Mouse (Mus musculus) cerebellum, adult 18-20 months (tissue): ENCODE measurements at regions not wholly inside any gene's neighbourhood (a gene's known extent, or its start where the extent isn't known, plus 50 kb on each side); places are given as distances from the start of the nearest gene placed in this dataset.
"Not testable (repeated sequence)": the region's sequence is repeated elsewhere in the genome, so short reads cannot be mapped to it uniquely, and the experiment has no call there.

Source experiments
- DNase-seq, 2 experiments: peaks; one replicate each; pipeline ENCODE4 v3.0.0; 2021

- DNase-seq: no peak
Measured at GRCm38 (mm10) chr12:8447612-8448011, 52.2 kb downstream of the Rhob start.

- no peak for DNase-seq
Measured at GRCm38 (mm10) chr12:8447025-8447424, 52.8 kb downstream of the Rhob start.

GRCm38 (mm10) chr12:8444975-8445853, 54.6 kb downstream of the Rhob start:
- DNase-seq: peak; percentile 38 to 41

- no peak for DNase-seq
Measured at GRCm38 (mm10) chr12:8443917-8444453, 55.8 kb downstream of the Rhob start.

GRCm38 (mm10) chr12:8443253-8443661, 56.6 kb downstream of the Rhob start:
- DNase-seq: no peak

- no peak for DNase-seq
Measured at GRCm38 (mm10) chr12:8441275-8441674, 58.5 kb downstream of the Rhob start.

GRCm38 (mm10) chr12:8440373-8440772, 59.4 kb downstream of the Rhob start:
- DNase-seq: no peak

- DNase-seq: no peak
Measured at GRCm38 (mm10) chr12:8439957-8440356, 59.9 kb downstream of the Rhob start.

GRCm38 (mm10) chr12:8439486-8439885, 60.3 kb downstream of the Rhob start:
- no peak for DNase-seq

- no peak for DNase-seq
Measured at GRCm38 (mm10) chr12:8438638-8439037, 61.2 kb downstream of the Rhob start.

GRCm38 (mm10) chr12:8436976-8437580, 62.7 kb downstream of the Rhob start:
- DNase-seq: no peak

GRCm38 (mm10) chr12:8436553-8436952, 63.3 kb downstream of the Rhob start:
- no peak for DNase-seq

GRCm38 (mm10) chr12:8435651-8436348, 64.0 kb downstream of the Rhob start:
- DNase-seq: not testable (repeated sequence)

- DNase-seq: no peak
Measured at GRCm38 (mm10) chr12:8428228-8428990, 71.4 kb downstream of the Rhob start.

GRCm38 (mm10) chr12:8424515-8424914, 75.3 kb downstream of the Rhob start:
- DNase-seq: peak; percentile 74 to 86

- DNase-seq: no peak
Measured at GRCm38 (mm10) chr12:8422676-8423075, 77.1 kb downstream of the Rhob start.

GRCm38 (mm10) chr12:8421271-8421567, 78.6 kb downstream of the Rhob start:
- no peak for DNase-seq

- DNase-seq: no peak
Measured at GRCm38 (mm10) chr12:8420511-8421270, 79.1 kb downstream of the Rhob start.

- no peak for DNase-seq
Measured at GRCm38 (mm10) chr12:8418890-8419289, 80.9 kb downstream of the Rhob start.

GRCm38 (mm10) chr12:8417127-8417790, 82.5 kb downstream of the Rhob start:
- no peak for DNase-seq

- DNase-seq: no peak
Measured at GRCm38 (mm10) chr12:8412125-8412524, 87.7 kb downstream of the Rhob start.
